Mouse (Mus musculus): ENCODE results near the gene Eme1.

DNA sequence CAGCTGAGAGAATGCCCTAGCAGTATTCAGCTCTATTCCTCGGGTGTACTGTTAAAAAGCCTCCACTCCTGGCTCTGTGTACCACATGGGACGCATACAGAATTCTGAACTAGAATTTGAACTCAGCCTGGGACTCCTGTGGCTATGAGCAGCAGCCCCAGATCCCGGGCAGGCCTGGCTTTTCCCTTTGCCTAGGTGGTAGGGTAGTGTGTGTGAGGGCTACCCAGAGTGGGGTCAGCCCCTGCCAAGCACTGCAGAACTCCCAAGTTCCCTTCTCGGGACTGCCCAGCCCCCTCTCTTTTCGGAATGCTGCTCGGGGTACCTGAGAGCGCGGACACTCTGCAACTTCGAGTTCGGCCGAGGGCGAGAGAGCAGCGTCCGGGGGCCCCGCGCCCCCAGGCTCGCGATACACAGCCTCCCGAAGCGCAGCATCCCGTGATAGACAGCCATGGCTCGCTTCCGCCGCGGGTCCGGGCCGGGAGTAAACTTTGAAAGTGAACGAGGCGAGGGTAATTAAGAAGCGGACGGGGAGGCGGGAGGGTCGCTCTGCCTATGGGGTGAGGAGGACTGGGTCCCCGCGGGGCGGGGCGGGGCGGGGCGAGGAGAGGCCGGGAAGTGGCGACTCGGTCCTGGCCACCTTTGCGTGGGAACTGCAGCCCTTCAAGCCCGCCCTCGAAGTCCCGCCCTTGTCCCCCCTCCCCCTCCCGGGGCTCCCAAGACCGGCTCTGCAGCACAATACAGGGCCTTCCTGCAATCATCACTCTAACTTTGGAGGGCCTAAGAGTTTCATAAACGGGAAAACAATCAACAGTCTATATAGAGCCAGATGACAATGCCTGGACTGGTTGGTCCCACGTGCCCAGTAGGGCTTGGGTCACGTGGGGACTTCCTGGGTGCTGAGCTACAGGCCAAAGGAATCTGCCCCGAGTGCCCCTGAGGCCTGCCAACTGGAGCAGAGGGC is 52.2 kb downstream of the Eme1 start, which contains the start of gene Acsf2:
- TF ChIP-seq CTCF (IDR thresholded peaks at IDR 0.05; ENCODE audit: low read depth) = no peak
- no peak for TF ChIP-seq EP300 (IDR thresholded peaks at IDR 0.05; ENCODE audit: low read depth)

Data from liver, embryonic 14.5 days (tissue).